Mouse (Mus musculus) cortical plate, adult 2 months (tissue): ENCODE data around the gene Smoc1. TPM values are rescaled to one million over a fixed set of nuclear protein-coding genes. Genes with fewer than 3 reads are reported as not detected.

Source experiments
- H3K27ac ChIP-seq: fragments of 200-500 bp; 2 replicates; pipeline ENCODE4 v1.5.1; 2012; ENCODE audit warnings: low read length, control low read depth, inconsistent platforms; ENCODE audit not compliant: insufficient read depth
- H3K4me1 ChIP-seq: fragments of 200-500 bp; 2 replicates; pipeline ENCODE4 v1.6.1; 2011; ENCODE audit warnings: low read length; ENCODE audit not compliant: control insufficient read depth, insufficient read depth
- H3K4me3 ChIP-seq: fragments of 200-500 bp; 2 replicates; pipeline ENCODE4 v1.5.1; 2011; ENCODE audit warnings: mild to moderate bottlenecking, low read length, control low read depth; ENCODE audit not compliant: insufficient read depth
- CTCF ChIP-seq: fragments of 200-500 bp; IDR thresholded peaks from 2 replicates; pipeline ENCODE4 v1.5.1; 2011; ENCODE audit warnings: mild to moderate bottlenecking, control low read depth, low read length; ENCODE audit not compliant: insufficient read depth; ENCODE audit errors: extremely low read depth
- POLR2A ChIP-seq: fragments of 200-500 bp; IDR thresholded peaks from 2 replicates; pipeline ENCODE4 v1.6.1; 2011; ENCODE audit warnings: mild to moderate bottlenecking, low read length, control low read depth; ENCODE audit not compliant: insufficient read depth; ENCODE audit errors: extremely low read depth
- polyA plus RNA-seq: library from polyadenylated mRNA; depleted of rRNA; stranded (reverse); fragments of >200 nt; gene quantifications from 2 replicates; pipeline ENCODE4 v1.2.3, GENCODE M21; 2012

Smoc1 gene
- polyA plus RNA-seq, 1 experiment: 8.5 TPM

DNA sequence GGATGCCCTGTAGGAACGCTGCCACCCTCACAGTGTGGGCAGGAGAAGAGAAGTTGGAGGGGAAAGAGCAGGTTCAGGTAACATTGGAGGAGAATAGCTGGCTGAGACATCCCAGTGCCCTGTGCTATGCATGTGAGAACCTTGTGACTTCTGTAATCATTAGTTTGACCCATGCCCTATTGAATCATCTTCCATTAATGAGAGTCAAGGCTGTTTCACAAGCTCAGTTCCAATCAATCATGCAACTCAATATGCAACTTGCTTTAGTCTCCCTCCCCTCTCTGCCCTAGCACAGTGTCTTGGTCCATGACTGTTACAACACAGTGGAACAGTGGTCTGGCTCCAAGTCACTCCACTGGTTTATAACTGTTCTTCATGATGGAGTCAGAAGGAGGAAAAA lies 163.0 kb downstream of the Smoc1 start:
- H3K4me3 ChIP-seq: no peak overlapping the region
- H3K4me1 ChIP-seq: peaks cover 2% of the 10 kb centered on the region
- no peak for TF ChIP-seq POLR2A
- no peak for TF ChIP-seq CTCF
- H3K27ac ChIP-seq: no peak overlapping the region

DNA sequence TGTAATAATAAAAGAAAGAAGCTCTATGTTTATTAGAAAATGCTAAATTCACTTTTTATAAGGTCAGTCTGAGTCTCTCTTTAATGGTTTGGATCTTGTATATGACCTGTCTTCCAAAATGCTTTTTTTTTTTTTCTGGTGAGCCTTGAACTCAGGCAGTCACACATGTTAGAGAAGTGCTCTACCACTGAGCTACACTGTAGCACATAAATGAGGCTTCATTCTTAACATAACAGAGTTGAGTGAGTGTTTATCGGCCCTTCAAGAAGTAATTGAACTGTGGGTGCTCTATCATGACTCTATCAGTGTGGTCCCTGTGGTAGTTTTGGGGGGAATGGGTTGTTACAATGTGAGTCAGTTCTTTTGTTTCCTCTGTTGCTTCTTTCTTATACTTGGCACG lies 167.4 kb downstream of the Smoc1 start:
- TF ChIP-seq CTCF (no peak), POLR2A (no peak)
- Histone ChIP-seq H3K4me1 (no peaks in the 10 kb centered on the region), H3K4me3 (no peak overlapping the region), H3K27ac (no peak overlapping the region)

DNA sequence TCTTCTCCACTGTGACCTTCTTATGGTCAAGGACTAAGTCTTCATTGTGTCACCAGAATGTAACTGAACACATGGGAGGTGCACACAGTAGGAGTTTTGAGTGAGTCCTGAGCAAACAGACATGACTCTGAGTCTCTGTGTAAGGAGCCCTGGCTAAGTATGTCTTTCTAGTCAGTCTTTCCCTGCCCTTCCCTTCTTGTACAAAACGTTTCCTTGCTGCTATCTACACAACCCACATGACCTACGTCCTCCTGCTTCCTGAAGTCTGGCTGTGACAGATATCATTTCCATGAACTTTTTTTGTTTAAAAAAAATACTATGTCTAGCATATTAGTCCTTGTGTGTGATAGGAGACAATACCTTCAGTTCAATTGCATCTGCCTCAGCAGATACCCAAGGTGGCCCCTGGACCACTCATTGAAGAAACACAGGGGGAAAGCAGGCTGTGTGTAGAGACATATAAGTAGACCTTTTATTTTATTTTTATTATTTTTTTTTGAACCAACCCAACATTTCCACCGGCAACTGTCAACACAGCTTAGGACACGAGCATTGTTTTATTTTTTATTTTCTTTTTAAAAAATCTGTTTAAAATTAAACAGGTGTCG lies 171.0 kb downstream of the Smoc1 start:
- Histone ChIP-seq H3K27ac (no peak overlapping the region), H3K4me1 (no peaks in the 10 kb centered on the region; the same call in 1 of the 2 replicates), H3K4me3 (no peak overlapping the region)
- TF ChIP-seq CTCF (no peak), POLR2A (no peak)

DNA sequence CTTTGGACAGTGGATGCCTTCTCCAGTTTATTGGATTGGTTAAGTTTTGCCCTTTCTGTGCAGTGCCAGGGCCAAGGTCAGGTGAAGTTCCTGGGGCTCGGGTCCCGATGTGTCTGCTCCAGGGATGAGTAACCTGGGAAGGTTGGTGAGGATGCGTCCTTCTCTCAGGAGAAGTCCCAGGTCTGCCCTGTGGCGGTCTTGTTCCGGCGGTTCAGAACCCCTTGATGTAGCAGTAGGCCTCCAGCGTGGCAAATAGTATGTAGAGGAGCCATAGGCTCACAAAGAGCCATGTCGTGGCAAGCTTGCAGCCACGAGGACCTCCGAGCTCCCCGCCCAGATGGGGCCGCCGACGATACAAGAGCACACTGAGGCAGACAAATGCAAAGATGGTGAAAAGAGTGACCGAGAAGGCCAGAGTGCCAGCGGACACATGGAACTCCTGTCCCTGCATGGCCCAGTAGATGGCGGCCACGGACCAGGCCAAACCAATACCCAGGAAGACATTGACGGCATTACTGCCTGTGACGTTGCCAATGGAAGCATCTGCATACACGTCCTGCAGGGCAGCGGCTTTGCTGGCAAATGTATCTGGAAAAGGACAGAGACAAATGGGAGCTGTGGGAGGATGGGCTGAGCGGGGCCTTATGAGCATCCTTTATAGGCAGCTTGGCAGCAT lies 172.8 kb downstream of the Smoc1 start:
- TF ChIP-seq CTCF (peak; percentile 95), POLR2A (no peak)
- H3K4me1 ChIP-seq: no peaks in the 10 kb centered on the region; the same call in 1 of the 2 replicates
- H3K27ac ChIP-seq: no peak overlapping the region
- H3K4me3 ChIP-seq: no peak overlapping the region

- Histone ChIP-seq H3K27ac (no peak overlapping the region), H3K4me3 (no peak overlapping the region), H3K4me1 (no peaks in the 10 kb centered on the region; the same call in 1 of the 2 replicates)
- TF ChIP-seq POLR2A: no peak
- no peak for TF ChIP-seq CTCF
Observed at GRCm38 (mm10) chr12:81203226-81203625, 176.6 kb downstream of the Smoc1 start.

- TF ChIP-seq CTCF: no peak
- no peak for TF ChIP-seq POLR2A
- no peaks in the 10 kb centered on the region for H3K4me1 ChIP-seq
Observed at GRCm38 (mm10) chr12:81205619-81206560, 179.3 kb downstream of the Smoc1 start.

DNA sequence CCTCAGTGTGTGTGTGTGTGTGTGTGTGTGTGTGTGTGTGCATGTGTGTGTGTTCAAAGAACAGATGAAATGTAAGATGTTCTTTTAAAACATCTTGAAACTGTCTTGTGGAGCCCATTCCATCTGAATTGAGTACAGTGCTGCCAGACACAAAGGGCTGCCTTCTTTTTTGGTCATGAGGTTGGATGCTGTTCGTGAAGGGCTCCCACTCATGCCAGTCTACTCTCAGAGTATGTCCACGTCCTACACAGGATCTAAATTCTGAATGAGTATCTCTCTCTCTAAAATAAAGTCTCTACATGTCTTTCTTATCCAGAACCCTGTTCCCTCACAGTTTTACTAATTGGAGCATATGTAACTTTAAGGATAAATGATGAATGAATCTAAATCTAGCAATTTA lies 182.0 kb downstream of the Smoc1 start:
- H3K4me3 ChIP-seq: no peak overlapping the region
- no peak for TF ChIP-seq POLR2A
- TF ChIP-seq CTCF: no peak
- no peaks in the 10 kb centered on the region for H3K4me1 ChIP-seq
- no peak overlapping the region for H3K27ac ChIP-seq

More at GRCm38 (mm10) chr12:81205619-81206560, 179.3 kb downstream of the Smoc1 start:
- H3K4me3 ChIP-seq: no peak overlapping the region
- no peak overlapping the region for H3K27ac ChIP-seq

GRCm38 (mm10) chr12:81219339-81219738 lies 192.7 kb downstream of the Smoc1 start:
- no peaks in the 10 kb centered on the region for H3K4me1 ChIP-seq
- no peak overlapping the region for H3K4me3 ChIP-seq
- TF ChIP-seq POLR2A (no peak), CTCF (no peak)
- no peak overlapping the region for H3K27ac ChIP-seq

GRCm38 (mm10) chr12:81223276-81223675 lies 196.7 kb downstream of the Smoc1 start:
- TF ChIP-seq CTCF (no peak), POLR2A (no peak)
- Histone ChIP-seq H3K4me1 (peaks cover 7% of the 10 kb centered on the region), H3K4me3 (no peak overlapping the region), H3K27ac (no peak overlapping the region)

- TF ChIP-seq CTCF: no peak
- TF ChIP-seq POLR2A: no peak
- no peak overlapping the region for H3K27ac ChIP-seq
- H3K4me3 ChIP-seq: no peak overlapping the region
- peaks cover 7% of the 10 kb centered on the region for H3K4me1 ChIP-seq
Observed at GRCm38 (mm10) chr12:81224843-81225242, 198.2 kb downstream of the Smoc1 start.
